In the genomic region with DNA sequence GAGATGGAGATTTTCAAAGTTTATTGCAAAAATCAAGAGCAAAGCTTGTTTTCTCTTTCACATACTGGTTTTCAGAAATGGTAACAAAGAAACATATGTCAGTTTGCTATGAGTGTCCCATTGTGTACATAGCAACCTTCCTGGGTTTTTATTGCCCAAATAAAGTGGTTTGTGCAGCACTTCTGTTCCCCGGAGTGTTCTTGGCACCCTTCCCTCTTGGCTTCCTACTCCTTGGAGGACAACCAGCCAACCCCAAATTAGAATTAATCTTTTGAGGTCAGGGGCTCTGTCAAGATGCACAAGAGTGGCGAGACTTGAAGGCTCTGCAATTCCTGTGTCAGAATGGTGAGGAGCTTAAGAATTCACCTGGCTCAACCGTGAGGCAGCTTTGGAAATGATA, we compare ENCODE assay signal across 8 mouse cellular contexts. TPM values are rescaled to one million over a fixed set of nuclear protein-coding genes. Genes with fewer than 3 reads are reported as not detected.
DNase-seq lines count a peak whose midpoint lies in the region; ATAC-seq and TF ChIP-seq lines count a peak whose summit lies in the region.

No protein-coding gene starts in this region.

- H3K27ac ChIP-seq in midbrain, embryonic 15.5 days: no peak overlapping the region
- H3K27ac ChIP-seq in midbrain, embryonic 11.5 days (ENCODE audit: low read depth, low read length): no peak overlapping the region
- H3K27ac ChIP-seq in kidney, adult 2 months (ENCODE audit: insufficient read depth, low read depth, low read length): no peak overlapping the region

- H3K4me3 ChIP-seq in midbrain, embryonic 15.5 days: no peak overlapping the region
- H3K4me3 ChIP-seq in midbrain, embryonic 11.5 days (ENCODE audit: low read depth, low read length): no peak overlapping the region
- no peak overlapping the region for H3K4me3 ChIP-seq in kidney, adult 2 months (ENCODE audit: insufficient read depth, low read depth, low read length)

- TF ChIP-seq POLR2A in kidney, adult 2 months (IDR thresholded peaks at IDR 0.05; ENCODE audit: low read depth, low read length): no peak

- TF ChIP-seq CTCF in kidney, adult 2 months (conservative IDR thresholded peaks at IDR 0.05; ENCODE audit: insufficient read depth, insufficient read length, low read depth, low read length): no peak

- no peaks in the 10 kb centered on the region for H3K9me3 ChIP-seq in midbrain, embryonic 15.5 days
- no peaks in the 10 kb centered on the region for H3K9me3 ChIP-seq in midbrain, embryonic 11.5 days (ENCODE audit: control insufficient read depth, low read length)

- 43% methylated on average over 3 of the region's 3 CpGs for WGBS in midbrain, embryonic 15.5 days
- 62% methylated on average over 3 of the region's 3 CpGs for WGBS in midbrain, embryonic 11.5 days
- 26% methylated on average over 3 of the region's 3 CpGs for WGBS in kidney, adult 2 months

- peak; percentile 8 to 11 for DNase-seq in cerebellum, postnatal 36 days
- no peak for DNase-seq in cerebellum, adult 11-12 months
- no peak for DNase-seq in midbrain, embryonic 11.5 days (ENCODE audit: low spot score, missing footprints)
- peak; percentile 70 for DNase-seq in kidney, adult 2 months
- peak; percentile 58 for DNase-seq in lung, postnatal 36 days
- DNase-seq in embryo, embryonic 11 days: no peak

- no peak overlapping the region for H3K4me2 ChIP-seq in midbrain, embryonic 15.5 days
- H3K4me2 ChIP-seq in midbrain, embryonic 11.5 days: no peak overlapping the region

- H3K27me3 ChIP-seq in midbrain, embryonic 15.5 days (replicated peaks): no peaks in the 10 kb centered on the region
- H3K27me3 ChIP-seq in midbrain, embryonic 11.5 days (ENCODE audit: control insufficient read depth, insufficient read depth, low read length): no peaks in the 10 kb centered on the region
- H3K27me3 ChIP-seq in kidney, adult 2 months (replicated peaks; ENCODE audit: control insufficient read depth, insufficient read depth, low read length): no peaks in the 10 kb centered on the region; the same call in 1 of the 2 replicates

- H3K36me3 ChIP-seq in midbrain, embryonic 15.5 days (replicated peaks): no peaks in the 10 kb centered on the region
- H3K36me3 ChIP-seq in midbrain, embryonic 11.5 days (ENCODE audit: control insufficient read depth, insufficient read depth, low read length): no peaks in the 10 kb centered on the region
- H3K36me3 ChIP-seq in kidney, adult 2 months (ENCODE audit: control insufficient read depth, insufficient read depth, low read length): no peaks in the 10 kb centered on the region

- peaks cover 12% of the 10 kb centered on the region for H3K4me1 ChIP-seq in midbrain, embryonic 15.5 days
- H3K4me1 ChIP-seq in midbrain, embryonic 11.5 days (ENCODE audit: control insufficient read depth, insufficient read depth, low read length): peaks cover 6% of the 10 kb centered on the region; the same call in 1 of the 2 replicates
- 0 out of 2 replicates have a peak, but pooled peaks cover 2% of the 10 kb centered on the region for H3K4me1 ChIP-seq in kidney, adult 2 months (ENCODE audit: control insufficient read depth, insufficient read depth, low read length)

- H3K9ac ChIP-seq in midbrain, embryonic 15.5 days: no peak overlapping the region
- H3K9ac ChIP-seq in midbrain, embryonic 11.5 days (ENCODE audit: low read length): no peak overlapping the region

- ATAC-seq in midbrain, embryonic 15.5 days (replicated peaks): peak; percentile 45; the same call in 1 of the 2 replicates
- no peak for ATAC-seq in midbrain, embryonic 11.5 days (ENCODE audit: low FRiP score)
- ATAC-seq in erythroid progenitor cell, adult 5-6 weeks (replicated peaks; ENCODE audit: low FRiP score, poor library complexity, severe bottlenecking): no peak

RNA-seq across cellular contexts. Expression of gene Spata6, which starts 55.6 kb away (rescaled TPM):
- 13.2 and 13.8 TPM in 2 replicates for polyA plus RNA-seq in midbrain, embryonic 15.5 days (2015; fragmentation: Nextera tagmentation; extraction: Ambion mirVana)
- 27.6 and 34.3 TPM in 2 replicates for polyA plus RNA-seq in midbrain, embryonic 11.5 days (2014; fragmentation: Nextera tagmentation; extraction: Ambion mirVana)
- polyA plus RNA-seq in kidney, adult 2 months (2012; rRNA removed): 13.7 and 19.4 TPM in 2 replicates
- total RNA-seq in erythroid progenitor cell, adult 5-6 weeks (2015; ENCODE audit: low replicate concordance): 1.4 and 8.0 TPM in 2 replicates
- total RNA-seq in erythroid progenitor cell, adult 5-6 weeks (2017; ENCODE audit: low replicate concordance): 5.1 and 10.8 TPM in 2 replicates

Comparison
In these comparisons a context has a peak if more than half of its experiments do, and no peak if none do; other contexts are left out.
1. DNase-seq: peak in cerebellum, postnatal 36 days (2 of 2), kidney, adult 2 months (single experiment) and lung, postnatal 36 days (single experiment); none in cerebellum, adult 11-12 months (single experiment), midbrain, embryonic 11.5 days (single experiment) and embryo, embryonic 11 days (single experiment).